In the genomic region with DNA sequence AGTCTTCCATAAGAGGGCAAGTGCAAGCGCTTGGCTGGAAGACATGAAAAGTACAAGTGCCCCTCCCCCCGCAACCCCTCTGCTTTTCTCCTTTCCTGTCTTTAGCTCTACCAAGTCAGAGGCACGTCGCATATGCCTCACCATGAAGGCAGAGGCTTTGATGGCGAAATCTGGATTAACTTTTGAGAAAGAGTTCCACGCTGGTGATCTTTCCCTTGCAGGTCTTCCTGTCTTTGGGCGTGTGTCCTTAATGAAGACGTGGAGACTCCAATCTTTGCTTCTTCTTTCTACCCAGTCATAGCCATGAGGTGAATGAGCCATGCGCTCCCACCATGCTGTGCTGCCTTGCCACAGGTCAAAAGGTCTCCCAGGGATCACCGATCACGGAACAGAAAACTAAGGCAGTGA, we compare ENCODE assay signal across 18 mouse cellular contexts. TPM values are rescaled to one million over a fixed set of nuclear protein-coding genes. Genes with fewer than 3 reads are reported as not detected.
DNase-seq lines count a peak whose midpoint lies in the region; ATAC-seq and TF ChIP-seq lines count a peak whose summit lies in the region.
"Had no signal": no experiment of that assay in that cellular context is flagged by ENCODE, and none has a peak within 500 bp of the region (broad histone marks: within the 10 kb centered on the region; RNA-seq: fewer than 3 reads in every experiment).

No protein-coding gene starts in this region.

- no peaks in the 10 kb centered on the region for H3K9me3 ChIP-seq in kidney, embryonic 16.5 days (ENCODE audit: low read length)
- no peaks in the 10 kb centered on the region for H3K9me3 ChIP-seq in midbrain, embryonic 12.5 days
- H3K9me3 ChIP-seq in intestine, embryonic 16.5 days (ENCODE audit: control insufficient read depth, low read length), result no peaks in the 10 kb centered on the region
- H3K9me3 ChIP-seq: heart, embryonic 12.5 days; limb, embryonic 15.5 days; neural tube, embryonic 15.5 days had no signal

- no peak overlapping the region for H3K9ac ChIP-seq in kidney, embryonic 16.5 days (replicated peaks; ENCODE audit: low read length)
- no peak overlapping the region for H3K9ac ChIP-seq in midbrain, embryonic 12.5 days (replicated peaks)
- no peak overlapping the region for H3K9ac ChIP-seq in intestine, embryonic 16.5 days (ENCODE audit: low read depth, low read length)
- H3K9ac ChIP-seq: forebrain, postnatal 0 days; heart, embryonic 12.5 days; hindbrain, embryonic 14.5 days; limb, embryonic 15.5 days; neural tube, embryonic 15.5 days had no signal

- H3K4me1 ChIP-seq in kidney, embryonic 16.5 days (ENCODE audit: insufficient read depth, low read length), result peaks cover 56% of the 10 kb centered on the region
- peaks cover 14% of the 10 kb centered on the region for H3K4me1 ChIP-seq in midbrain, embryonic 12.5 days
- H3K4me1 ChIP-seq in intestine, embryonic 16.5 days (ENCODE audit: control insufficient read depth, insufficient read depth, low read length), result peaks cover 10% of the 10 kb centered on the region

- no peak for ATAC-seq in kidney, embryonic 16.5 days (ENCODE audit: low FRiP score, low TSS enrichment)
- no peak for ATAC-seq in midbrain, embryonic 12.5 days (ENCODE audit: low FRiP score, low read depth)
- ATAC-seq in intestine, embryonic 16.5 days, result no peak
- no peak for ATAC-seq in megakaryocyte-erythroid progenitor cell, adult 5-6 weeks (replicated peaks; ENCODE audit: low FRiP score, low TSS enrichment, poor library complexity, severe bottlenecking)
- ATAC-seq: forebrain, postnatal 0 days; intestine, postnatal 0 days; lung, postnatal 0 days had no signal

- DNase-seq in embryo, embryonic 10 days (ENCODE audit: low spot score), result peak; percentile 51
- no peak for DNase-seq in embryo, embryonic 10.5 days (ENCODE audit: low spot score)
- peak; percentile 46 for DNase-seq in kidney, adult 11 months
- peak; percentile 45 for DNase-seq in brain, embryonic 14.5 days (ENCODE audit: low read depth)
- DNase-seq: adrenal gland, adult 2 months; cerebellum, adult 9-11 months; forebrain, postnatal 0 days; heart, postnatal 14 days had no signal

- no peaks in the 10 kb centered on the region for H3K36me3 ChIP-seq in kidney, embryonic 16.5 days (ENCODE audit: insufficient read depth, low read length)
- H3K36me3 ChIP-seq in midbrain, embryonic 12.5 days, result no peaks in the 10 kb centered on the region
- no peaks in the 10 kb centered on the region for H3K36me3 ChIP-seq in intestine, embryonic 16.5 days (ENCODE audit: control insufficient read depth, insufficient read depth, low read length)
- H3K36me3 ChIP-seq: heart, embryonic 12.5 days; limb, embryonic 15.5 days; neural tube, embryonic 15.5 days had no signal

- H3K27ac ChIP-seq in kidney, embryonic 16.5 days (ENCODE audit: low read length), result no peak overlapping the region
- no peak overlapping the region for H3K27ac ChIP-seq in midbrain, embryonic 12.5 days (replicated peaks)
- H3K27ac ChIP-seq in intestine, embryonic 16.5 days (ENCODE audit: low read length), result no peak overlapping the region
- H3K27ac ChIP-seq: hindbrain, embryonic 14.5 days; limb, embryonic 15.5 days; neural tube, embryonic 15.5 days had no signal

- no peak overlapping the region for H3K4me2 ChIP-seq in kidney, embryonic 16.5 days (replicated peaks; ENCODE audit: low read depth, low read length)
- peak overlapping the region; percentile 31 for H3K4me2 ChIP-seq in midbrain, embryonic 12.5 days (replicated peaks)
- no peak overlapping the region for H3K4me2 ChIP-seq in intestine, embryonic 16.5 days (ENCODE audit: low read depth, low read length)
- H3K4me2 ChIP-seq: heart, embryonic 12.5 days; hindbrain, embryonic 14.5 days; limb, embryonic 15.5 days; neural tube, embryonic 15.5 days had no signal

- no peak overlapping the region for H3K4me3 ChIP-seq in kidney, embryonic 16.5 days (ENCODE audit: low read length)
- H3K4me3 ChIP-seq in midbrain, embryonic 12.5 days, result no peak overlapping the region
- no peak overlapping the region for H3K4me3 ChIP-seq in intestine, embryonic 16.5 days (ENCODE audit: low read length)
- H3K4me3 ChIP-seq: heart, embryonic 12.5 days; limb, embryonic 15.5 days; neural tube, embryonic 15.5 days had no signal

- H3K27me3 ChIP-seq in kidney, embryonic 16.5 days (ENCODE audit: insufficient read depth, low read length), result no peaks in the 10 kb centered on the region
- no peaks in the 10 kb centered on the region for H3K27me3 ChIP-seq in midbrain, embryonic 12.5 days
- H3K27me3 ChIP-seq in intestine, embryonic 16.5 days (replicated peaks; ENCODE audit: control insufficient read depth, insufficient read depth, low read length), result no peaks in the 10 kb centered on the region
- H3K27me3 ChIP-seq: heart, embryonic 12.5 days; limb, embryonic 15.5 days; neural tube, embryonic 15.5 days had no signal

- 81% methylated on average over 11 of the region's 11 CpGs for WGBS in kidney, embryonic 16.5 days
- 30% methylated on average over 11 of the region's 11 CpGs for WGBS in midbrain, embryonic 12.5 days
- WGBS in intestine, embryonic 16.5 days, result 92% methylated on average over 11 of the region's 11 CpGs

- TF ChIP-seq CTCF in brain, embryonic 14.5 days (IDR thresholded peaks at IDR 0.05; ENCODE audit: borderline replicate concordance, extremely low read depth, insufficient read depth, insufficient read length), result no peak

- TF ChIP-seq POLR2A in brain, embryonic 14.5 days (IDR thresholded peaks at IDR 0.05; ENCODE audit: borderline replicate concordance, extremely low read depth, insufficient read depth, insufficient read length, poor library complexity, severe bottlenecking), result no peak

RNA-seq across cellular contexts. Expression of a gene that starts 27.8 kb away (rescaled TPM):
- polyA plus RNA-seq in kidney, embryonic 16.5 days (2015; fragmentation: Nextera tagmentation; extraction: Ambion mirVana), result 309 and 336 TPM in 2 replicates
- polyA plus RNA-seq in brain, embryonic 14.5 days (2012; rRNA removed), result 278 and 485 TPM in 2 replicates
- 218 and 220 TPM in 2 replicates for polyA plus RNA-seq in midbrain, embryonic 12.5 days (2016; fragmentation: Nextera tagmentation; extraction: Ambion mirVana)
- polyA plus RNA-seq in intestine, embryonic 16.5 days (2015; fragmentation: Nextera tagmentation; extraction: Ambion mirVana), result 121 and 125 TPM in 2 replicates
- 0.83 and 2.8 TPM in 2 replicates for total RNA-seq in megakaryocyte-erythroid progenitor cell, adult 5-6 weeks (2014; fragmentation: Nextera tagmentation)
- total RNA-seq in megakaryocyte-erythroid progenitor cell, adult 5-6 weeks (2017), result 2.8 and 3.0 TPM in 2 replicates
